Mouse (Mus musculus) kidney, adult 2 months (tissue): ENCODE measurements around the gene Nfia.

Source experiments
- CTCF ChIP-seq: fragments of 200-500 bp; conservative IDR thresholded peaks from 2 replicates; pipeline ENCODE4 v1.5.1; 2011; ENCODE audit warnings: low read depth, mild to moderate bottlenecking, control low read depth, low read length, moderate library complexity, mixed read lengths; ENCODE audit not compliant: insufficient read depth, insufficient read length
- POLR2A ChIP-seq: fragments of 200-500 bp; IDR thresholded peaks from one replicate; pipeline ENCODE4 v1.6.1; 2011; ENCODE audit warnings: low read depth, low read length, control low read depth

DNA sequence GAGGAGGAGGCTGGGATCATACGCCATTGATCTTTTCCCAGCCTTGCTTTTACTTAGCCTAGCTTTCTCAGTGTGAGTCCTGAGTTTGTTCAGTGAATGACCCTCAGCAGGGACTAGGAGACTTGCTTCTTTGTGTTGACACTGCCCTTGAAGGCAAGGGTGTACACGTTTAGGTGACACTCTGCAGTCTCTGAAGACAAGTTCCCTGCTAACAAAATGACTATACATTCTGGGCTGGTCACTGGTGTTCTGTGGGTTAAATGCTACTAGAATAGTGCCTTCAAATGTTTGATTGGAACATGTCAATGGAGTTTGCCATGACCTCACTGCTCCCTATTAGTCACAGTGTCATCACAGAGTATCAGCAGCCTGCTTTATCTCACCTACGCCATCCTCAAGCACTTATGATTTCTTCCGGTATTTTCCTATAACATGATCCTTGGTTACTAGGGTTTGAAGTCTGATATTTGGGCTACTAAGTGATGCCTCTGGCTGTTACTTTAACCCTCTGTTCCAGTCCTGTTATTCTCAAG, 68.6 kb downstream of the Nfia start:
- TF ChIP-seq CTCF (no peak), POLR2A (no peak)
